Mouse (Mus musculus): ENCODE measurements at regions not wholly inside any gene's neighbourhood (a gene's known extent, or its start where the extent isn't known, plus 50 kb on each side); places are given as distances from the start of the nearest gene placed in this dataset.

GRCm38 (mm10) chr17:52182706-52183105, 349.6 kb upstream of the Satb1 start:
- TF ChIP-seq CTCF (IDR thresholded peaks at IDR 0.05; ENCODE audit: low read depth, low read length) (no peak), POLR2A (IDR thresholded peaks at IDR 0.05; ENCODE audit: extremely low read depth, insufficient read depth, low read length) (no peak)
